Mouse (Mus musculus) G1E (cell line): ENCODE results near the gene Sh3tc1.

Experiments
- CTCF ChIP-seq: IDR thresholded peaks from 2 replicates; pipeline ENCODE4 v1.5.1; 2012; ENCODE audit warnings: low read depth, low read length, inconsistent platforms, mixed read lengths
- GATA1 ChIP-seq: IDR thresholded peaks from 2 replicates; pipeline ENCODE4 v1.6.1; 2012; ENCODE audit warnings: borderline replicate concordance, low read length, inconsistent platforms, mixed read lengths
- POLR2AphosphoS5 ChIP-seq: IDR thresholded peaks from 2 replicates; pipeline ENCODE4 v1.6.1; 2012; ENCODE audit warnings: low read depth, low read length, inconsistent platforms; ENCODE audit not compliant: insufficient replicate concordance
- TAL1 ChIP-seq: conservative IDR thresholded peaks from 2 replicates; pipeline ENCODE4 v1.6.1; 2012; ENCODE audit warnings: low read depth, low read length, inconsistent platforms, mixed read lengths

GRCm38 (mm10) chr5:35661210-35661609, 78.6 kb downstream of the Sh3tc1 start:
- TF ChIP-seq CTCF (no peak), POLR2AphosphoS5 (no peak), TAL1 (no peak), GATA1 (no peak)
